Mouse (Mus musculus) cerebellum, postnatal 25 days (tissue): ENCODE data around the gene Atad3a.
A peak's percentile ranks its signal among the peaks of the same experiment; 100 is the strongest.
"Not testable (repeated sequence)": the region's sequence is repeated elsewhere in the genome, so short reads cannot be mapped to it uniquely, and the experiment has no call there.

Source experiments
- DNase-seq, 2 experiments: peaks; one replicate each; pipeline ENCODE4 v3.0.0; 2021; ENCODE audit warnings: mixed read lengths in 2 of 2

Gene Atad3a

GRCm38 (mm10) chr4:155760613-155761355 lies at the start of gene Atad3a:
Gene Atad3a (minus strand): TSS chr4:155761093.
- DNase-seq = peak; percentile 98 to 99

GRCm38 (mm10) chr4:155807841-155808240 lies 46.9 kb upstream of the Atad3a start:
- DNase-seq = no peak

DNA sequence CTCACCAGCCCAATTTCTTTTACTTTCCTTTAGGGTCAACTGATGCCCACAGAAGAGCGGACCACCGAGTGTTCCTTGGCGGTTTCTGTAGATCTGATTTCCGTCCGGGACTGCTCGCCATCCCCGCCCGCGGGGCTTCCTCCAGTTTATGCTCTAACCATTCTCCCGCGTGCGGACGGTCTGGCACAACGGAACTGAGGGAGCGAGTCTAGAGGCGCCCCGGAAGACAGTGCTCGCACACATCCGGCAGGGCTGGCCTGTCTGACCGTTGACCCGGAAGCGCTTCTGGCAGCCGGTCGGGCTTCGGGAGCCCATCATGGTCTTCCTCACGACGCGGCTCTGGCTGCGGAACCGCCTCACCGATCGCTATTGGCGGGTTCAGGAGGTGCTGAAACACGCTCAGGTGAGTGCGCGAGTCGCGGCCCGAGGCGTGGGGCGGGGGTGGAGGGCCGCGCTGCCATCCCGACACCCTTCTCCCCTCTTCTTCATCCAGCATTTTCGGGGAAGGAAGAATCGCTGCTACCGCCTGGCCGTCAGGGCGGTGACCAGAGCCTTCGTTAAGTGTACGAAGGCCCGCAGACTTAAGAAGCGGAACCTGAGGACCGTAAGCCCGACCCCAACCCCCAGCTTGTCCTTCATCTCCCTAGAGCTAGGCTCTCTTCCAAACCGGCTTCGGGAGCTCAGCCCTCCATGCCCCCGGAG lies 42.6 kb upstream of the Atad3a start:
- DNase-seq = peak; percentile 98

GRCm38 (mm10) chr4:155802741-155803339 lies 41.9 kb upstream of the Atad3a start, which contains the start of gene Mrpl20:
Gene Mrpl20 (plus strand): TSS chr4:155802878.
- peak in 1 of 2 experiments; percentile 25 for DNase-seq

GRCm38 (mm10) chr4:155802075-155802474 lies 41.2 kb upstream of the Atad3a start:
- DNase-seq = no peak

- DNase-seq = no peak
Observed at GRCm38 (mm10) chr4:155793730-155794129, 32.8 kb upstream of the Atad3a start.

- DNase-seq = no peak
Observed at GRCm38 (mm10) chr4:155791240-155791933, 30.5 kb upstream of the Atad3a start.

DNA sequence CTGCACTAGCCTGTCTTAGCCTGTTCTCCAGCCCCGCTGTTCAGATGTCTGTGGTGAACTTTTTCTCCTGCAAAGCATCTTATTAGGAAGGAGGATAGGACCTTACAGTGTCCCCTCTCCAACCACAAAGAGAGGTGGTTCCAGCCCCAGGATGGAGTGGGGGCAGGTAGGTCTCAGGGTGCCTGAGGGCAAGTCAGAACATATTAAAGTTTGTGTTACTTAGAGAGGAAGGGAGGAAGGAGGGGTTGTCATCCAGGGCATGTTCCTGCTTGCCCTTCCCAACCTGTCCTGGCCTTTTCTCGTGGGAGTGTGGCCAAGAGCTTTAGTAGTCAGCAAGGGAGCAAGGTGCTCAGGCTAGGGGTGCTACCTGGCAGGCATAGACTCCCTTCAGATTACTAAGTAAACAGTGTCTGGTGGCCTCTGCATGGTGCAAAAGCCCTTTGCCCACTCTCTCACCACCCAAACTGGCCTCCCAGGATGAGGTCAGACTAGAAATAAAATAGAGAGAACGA lies 29.8 kb upstream of the Atad3a start:
- DNase-seq = no peak

- DNase-seq = no peak
Observed at GRCm38 (mm10) chr4:155790021-155790489, 29.2 kb upstream of the Atad3a start, which contains the start of gene Ankrd65. Gene Ankrd65 (plus strand): TSS chr4:155790439.

- DNase-seq = not testable (repeated sequence)
Observed at GRCm38 (mm10) chr4:155788833-155789232, 27.9 kb upstream of the Atad3a start.

- DNase-seq = no peak
Observed at GRCm38 (mm10) chr4:155788300-155788699, 27.4 kb upstream of the Atad3a start.

DNA sequence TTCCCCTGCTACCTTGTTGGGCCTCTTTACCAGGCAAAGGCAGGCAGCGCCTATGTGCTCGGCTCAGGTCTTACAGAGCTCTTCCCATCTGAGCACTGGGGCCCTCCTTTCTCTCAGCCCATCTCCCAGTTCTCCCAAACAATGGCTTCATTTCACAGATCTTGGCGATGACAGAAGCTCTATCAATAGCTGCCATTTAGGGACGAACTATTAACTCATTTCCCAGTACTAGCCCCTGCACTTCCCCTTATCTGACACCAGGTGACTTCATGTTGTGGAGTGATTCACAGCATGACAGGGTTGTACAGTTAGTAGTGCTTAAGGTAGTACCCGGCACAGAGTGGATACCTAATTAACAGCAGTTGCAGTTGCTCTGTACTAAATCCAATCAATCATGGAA lies 24.9 kb upstream of the Atad3a start, which contains the start of gene Tmem88b:
TSS of gene Tmem88b (minus strand) at position 56 of the 400 bp plus-strand sequence.
- no peak for DNase-seq

- no peak for DNase-seq
Observed at GRCm38 (mm10) chr4:155785246-155785645, 24.4 kb upstream of the Atad3a start.

GRCm38 (mm10) chr4:155784081-155784701 lies 23.3 kb upstream of the Atad3a start:
- peak; percentile 87 to 90 for DNase-seq

GRCm38 (mm10) chr4:155783486-155784080 lies 22.7 kb upstream of the Atad3a start:
- DNase-seq = peak; percentile 44 to 47

DNA sequence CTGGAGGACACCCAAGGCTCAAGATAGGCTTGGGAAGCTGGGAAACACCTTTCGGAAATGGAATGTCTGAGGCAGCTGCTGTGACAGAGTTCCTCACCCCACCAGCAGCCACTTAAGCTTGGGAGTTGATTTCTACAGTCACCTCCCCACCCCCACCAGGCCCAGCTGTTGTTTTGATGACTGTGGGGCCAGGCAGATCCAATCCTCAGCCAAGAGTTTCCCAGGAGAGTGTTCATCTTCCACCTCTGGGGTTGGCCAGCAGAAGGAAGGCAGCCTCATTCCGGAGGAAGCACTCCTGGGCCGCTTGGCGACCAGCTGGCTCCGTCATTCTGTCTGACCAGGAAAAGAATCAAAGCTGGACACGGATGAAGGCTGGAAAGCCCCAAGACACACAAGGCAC lies 20.0 kb upstream of the Atad3a start:
- peak in 1 of 2 experiments; percentile 36 for DNase-seq

DNA sequence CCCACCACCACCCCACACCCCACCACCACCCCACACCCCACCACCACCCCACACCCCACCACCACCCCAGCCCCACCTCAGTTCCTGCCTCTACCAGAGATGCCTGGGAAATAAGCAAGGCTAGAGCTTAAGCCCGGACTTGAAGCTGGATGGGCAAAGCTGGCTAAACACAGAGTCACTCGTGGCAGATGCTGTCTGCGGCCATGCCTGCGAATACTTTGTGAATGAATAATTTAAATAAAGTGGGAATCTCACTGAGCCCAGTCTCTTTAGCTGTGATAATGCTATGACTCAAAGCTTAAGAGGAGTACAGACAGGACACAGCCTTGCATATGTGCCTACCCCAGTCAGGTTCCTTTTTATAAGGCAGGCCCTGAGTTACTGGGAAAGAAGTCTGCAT lies 18.6 kb upstream of the Atad3a start:
- no peak for DNase-seq

DNA sequence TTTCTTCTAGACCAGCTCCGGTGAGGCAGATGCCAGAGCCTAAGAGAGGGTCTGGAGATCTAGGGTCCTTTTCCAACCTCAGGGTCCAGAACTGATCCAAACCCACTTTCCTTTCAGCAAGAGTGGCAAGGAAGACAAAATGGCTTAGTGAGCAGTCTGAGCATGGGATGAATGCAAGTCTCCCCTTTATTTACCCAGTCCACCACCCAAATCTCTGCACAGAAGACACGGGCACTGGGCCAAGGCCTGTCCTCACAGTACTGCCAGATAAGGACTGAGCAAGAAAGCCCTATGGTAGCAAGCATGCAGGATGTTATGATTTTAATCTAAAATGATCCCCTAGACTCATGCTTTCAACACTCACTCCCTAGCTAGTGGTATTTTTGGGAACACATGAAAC lies 16.9 kb upstream of the Atad3a start:
- peak in 1 of 2 experiments; percentile 56 for DNase-seq

- no peak for DNase-seq
Observed at GRCm38 (mm10) chr4:155776704-155777335, 15.9 kb upstream of the Atad3a start.

- peak; percentile 80 to 86 for DNase-seq
Observed at GRCm38 (mm10) chr4:155775855-155776254, 15.0 kb upstream of the Atad3a start.
